Mouse (Mus musculus): Measurements from ENCODE around the gene Cep41. TPM values are rescaled to one million over a fixed set of nuclear protein-coding genes. Genes with fewer than 3 reads are reported as not detected.

Gene Cep41
- polyA plus RNA-seq (2017; shearing (Covaris generic)) = 15.8 TPM

GRCm38 (mm10) chr6:30693350-30693991 lies at the start of gene Cep41:
Cep41 (minus strand) TSS chr6:30693749.

GRCm38 (mm10) chr6:30723331-30723730 lies 29.8 kb upstream of the Cep41 start, which contains the start of gene Mest:
Mest (plus strand) TSS chr6:30723547.

GRCm38 (mm10) chr6:30638674-30639268 lies 54.8 kb downstream of the Cep41 start, which contains the start of gene Cpa1:
Cpa1 (plus strand) TSS chr6:30639218.

DNA sequence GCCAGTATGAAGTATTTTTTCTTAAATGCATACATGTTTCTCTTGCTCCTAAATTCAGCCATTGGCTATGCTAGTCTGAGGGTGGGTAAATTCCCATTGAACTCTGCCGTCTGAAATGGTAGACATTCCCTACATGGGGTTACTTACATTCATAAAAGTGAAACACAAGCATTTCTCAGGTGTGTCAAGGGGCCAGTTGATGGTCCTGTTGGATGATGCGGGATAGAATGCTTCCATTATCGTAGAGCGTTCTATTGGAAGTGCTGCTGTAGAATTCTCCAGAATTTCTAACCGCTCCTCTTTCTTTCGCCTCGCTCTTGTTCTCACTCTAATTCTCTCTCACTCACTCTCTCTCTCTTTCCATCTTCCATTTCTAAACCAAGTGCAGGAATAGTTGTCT lies 82.8 kb downstream of the Cep41 start, which contains the start of gene Cpa5:
Cpa5 (plus strand) TSS at position 301 of the 400 bp plus-strand sequence.

Other genes with a start within 250 kb of the Cep41 start
- 36.2 TPM for gene Tmem209, start 184.0 kb downstream of the Cep41 start, polyA plus RNA-seq (2017; shearing (Covaris generic))
- gene Ssmem1, start 183.9 kb downstream of the Cep41 start, polyA plus RNA-seq (2017; shearing (Covaris generic)) = not detected
- gene Cpa2, start 152.2 kb downstream of the Cep41 start, polyA plus RNA-seq (2017; shearing (Covaris generic)) = 0.31 TPM
- gene Cpa4, start 125.4 kb downstream of the Cep41 start, polyA plus RNA-seq (2017; shearing (Covaris generic)) = not detected
- gene Cpa5, start 82.7 kb downstream of the Cep41 start, polyA plus RNA-seq (2017; shearing (Covaris generic)) = not detected
- gene Cpa1, start 54.5 kb downstream of the Cep41 start, polyA plus RNA-seq (2017; shearing (Covaris generic)) = not detected
- gene Mest, start 29.8 kb upstream of the Cep41 start, polyA plus RNA-seq (2017; shearing (Covaris generic)) = 10.2 TPM
- 29.2 TPM for gene Copg2, start 203.0 kb upstream of the Cep41 start, polyA plus RNA-seq (2017; shearing (Covaris generic))
- gene Tsga13, start 221.8 kb upstream of the Cep41 start, polyA plus RNA-seq (2017; shearing (Covaris generic)) = not detected